ENCODE assay signal across 24 mouse cellular contexts in the genomic region with DNA sequence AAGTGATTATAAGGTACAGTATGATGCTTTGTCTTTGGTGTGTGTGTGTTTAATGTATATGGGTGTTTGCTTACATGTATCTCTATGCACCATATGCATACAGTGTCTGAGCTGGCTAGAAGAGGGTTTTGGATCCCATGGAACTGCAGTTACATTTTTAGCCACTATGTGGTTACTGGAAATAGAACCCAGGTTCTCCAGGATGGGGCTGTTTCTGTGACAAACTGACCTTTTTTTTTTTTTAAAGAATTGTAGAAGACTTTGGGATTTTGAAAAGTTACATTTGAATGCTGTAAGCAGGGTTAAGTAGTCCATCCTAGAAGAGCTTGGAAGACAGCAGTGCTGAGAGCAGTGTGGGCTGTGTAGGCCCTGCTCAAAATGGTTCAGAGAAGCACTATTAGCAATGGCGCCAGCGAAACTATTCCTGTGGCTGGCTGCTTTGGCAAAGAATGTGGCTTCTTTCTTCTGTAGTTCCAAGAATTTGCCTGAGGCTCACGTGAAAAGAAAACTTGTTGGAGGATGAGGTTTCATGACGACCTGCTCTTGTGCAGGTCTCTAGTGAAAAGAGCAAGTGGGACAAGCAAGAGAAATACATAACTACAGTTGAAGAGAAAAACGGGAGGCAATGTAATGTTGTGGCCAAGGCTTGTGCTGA. TPM values are rescaled to one million over a fixed set of nuclear protein-coding genes. Genes with fewer than 3 reads are reported as not detected.
DNase-seq lines count a peak whose midpoint lies in the region; ATAC-seq lines count a peak whose summit lies in the region.
"Had no signal": no experiment of that assay in that cellular context is flagged by ENCODE, and none has a peak within 500 bp of the region (broad histone marks: within the 10 kb centered on the region; RNA-seq: fewer than 3 reads in every experiment).

No protein-coding gene starts in this region.

- no peak for DNase-seq in frontal cortex, postnatal 25 days (ENCODE audit: low spot score in 2 of 2)
- DNase-seq in ES-CJ7 (ENCODE audit: low read depth, low spot score) (peak; percentile 53), R1 (ENCODE audit: low read depth, low spot score) (peak; percentile 72)
- no peak for DNase-seq in adrenal gland, adult 18-20 months (ENCODE audit: low spot score in 2 of 2)
- DNase-seq: adrenal gland, adult 2 months; adrenal gland, postnatal 14 days; B cell, adult 2 months; cerebellum, adult 11 months; cerebellum, adult 2 months; cerebellum, adult 9-11 months; cerebellum, postnatal 36 days; embryo, embryonic 11 days; gastrocnemius, adult 2 months; gastrocnemius, postnatal 14 days; heart, adult 18-20 months; heart, postnatal 14 days; heart, postnatal 4 days; kidney, adult 8-10 months had no signal

- ATAC-seq in frontal cortex, adult (ENCODE audit: low TSS enrichment): 0 out of 2 replicates have a peak, but pooled peaks have one; percentile 50
- ATAC-seq in granulocyte monocyte progenitor cell, adult 5-6 weeks (replicated peaks; ENCODE audit: poor library complexity, severe bottlenecking): no peak
- ATAC-seq: forebrain, embryonic 15.5 days; hindbrain, postnatal 0 days; inflammation-experienced regulatory T-cells, adult 6 months; intestine, embryonic 16.5 days had no signal

RNA-seq across cellular contexts. Expression of gene Prkci, which starts 24.4 kb away (rescaled TPM):
- 10 to 100 TPM; 42.8 TPM for total RNA-seq in adrenal gland, adult 18-20 months (2021)
- 12.8 and 22.5 TPM in 2 replicates for total RNA-seq in granulocyte monocyte progenitor cell, adult 5-6 weeks (2014; fragmentation: Nextera tagmentation)
- total RNA-seq in granulocyte monocyte progenitor cell, adult 5-6 weeks (2017): 16.0 and 19.6 TPM in 2 replicates

RNA-seq across cellular contexts. Expression of gene Phc3, which starts 50.7 kb away (rescaled TPM):
- 10 to 100 TPM; 30.6 to 31.9 TPM for total RNA-seq in adrenal gland, adult 18-20 months (2021)
- 31.6 and 33.7 TPM in 2 replicates for total RNA-seq in granulocyte monocyte progenitor cell, adult 5-6 weeks (2014; fragmentation: Nextera tagmentation)
- 13.8 and 14.1 TPM in 2 replicates for total RNA-seq in granulocyte monocyte progenitor cell, adult 5-6 weeks (2017)

Comparison
In these comparisons a context has a peak if more than half of its experiments do, and no peak if none do; other contexts are left out.
1. DNase-seq: peak in ES-CJ7 (single experiment) and R1 (single experiment); none in frontal cortex, postnatal 25 days (0 of 2) and adrenal gland, adult 18-20 months (0 of 2).